Mouse (Mus musculus) stomach, postnatal 0 days (tissue): Measurements from ENCODE around the gene Slc35e2.

Experiments
- CTCF ChIP-seq: IDR thresholded peaks from 2 replicates; pipeline ENCODE4 v1.5.1; 2016; ENCODE audit warnings: antibody characterized with exemption, low read depth, mild to moderate bottlenecking, moderate library complexity
- EP300 ChIP-seq: optimal IDR thresholded peaks from 2 replicates; pipeline ENCODE3; 2016; ENCODE audit warnings: antibody characterized with exemption

DNA sequence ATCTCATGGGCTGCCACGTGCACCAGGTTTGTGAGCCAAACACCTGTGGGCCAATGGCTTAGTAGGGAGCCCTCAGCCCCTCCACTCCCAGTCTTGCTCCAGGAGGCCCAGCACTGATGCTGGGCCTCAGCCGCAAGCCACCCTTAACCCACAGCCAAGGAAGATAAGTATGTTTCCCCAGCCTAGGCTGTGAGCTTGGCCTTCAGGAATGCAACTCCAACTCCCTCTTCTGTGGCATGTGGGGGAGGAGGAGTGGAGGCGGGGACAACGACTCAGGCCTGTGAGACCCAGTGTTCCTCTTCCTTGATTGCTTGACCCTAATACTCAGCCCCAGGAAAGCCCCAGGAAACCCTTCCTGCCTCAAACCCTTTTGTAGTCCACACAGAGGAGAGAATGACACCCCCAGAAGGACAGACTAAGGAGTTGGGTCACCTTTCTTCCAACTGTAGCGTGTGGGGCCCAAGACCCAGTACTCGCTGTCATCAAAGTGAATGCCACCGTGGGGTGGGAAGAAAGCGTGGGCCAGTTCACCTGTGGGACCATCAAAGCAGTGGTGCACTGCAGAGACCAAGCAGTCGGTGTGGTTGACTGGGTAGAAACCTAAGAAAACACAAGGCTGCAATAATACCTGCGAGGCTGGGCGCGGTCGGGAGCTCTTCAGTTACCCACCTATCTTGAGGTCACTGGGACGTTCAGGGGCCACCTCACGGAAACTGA is 50.5 kb downstream of the Slc35e2 start:
- TF ChIP-seq EP300 = no peak
- TF ChIP-seq CTCF = no peak
